Mouse (Mus musculus) cerebellum, postnatal 4 days (tissue): Measurements from ENCODE around the gene Pea15a.
A peak's percentile ranks its signal among the peaks of the same experiment; 100 is the strongest.

ENCODE experiments used
- DNase-seq, 2 experiments: peaks; one replicate each; pipeline ENCODE4 v3.0.0; 2022; ENCODE audit warnings: low spot score in 2 of 2, mixed read lengths in 1 of 2

Gene Pea15a

GRCm38 (mm10) chr1:172204814-172205740, 1.5 kb downstream of the Pea15a start:
- no peak for DNase-seq

GRCm38 (mm10) chr1:172204033-172204813, 2.4 kb downstream of the Pea15a start:
- DNase-seq = no peak

GRCm38 (mm10) chr1:172203566-172203965, 3.0 kb downstream of the Pea15a start:
- DNase-seq = no peak

- DNase-seq = no peak
Observed at GRCm38 (mm10) chr1:172202894-172203522, 3.6 kb downstream of the Pea15a start.

GRCm38 (mm10) chr1:172201967-172202880, 4.4 kb downstream of the Pea15a start:
- no peak for DNase-seq

- DNase-seq = peak; percentile 56 to 78
Observed at GRCm38 (mm10) chr1:172200871-172201447, 5.6 kb downstream of the Pea15a start.

- no peak for DNase-seq
Observed at GRCm38 (mm10) chr1:172200161-172200560, 6.4 kb downstream of the Pea15a start.

- DNase-seq = no peak
Observed at GRCm38 (mm10) chr1:172198996-172199395, 7.6 kb downstream of the Pea15a start.

GRCm38 (mm10) chr1:172198316-172198715, 8.3 kb downstream of the Pea15a start:
- no peak for DNase-seq

GRCm38 (mm10) chr1:172197851-172198250, 8.8 kb downstream of the Pea15a start:
- DNase-seq = no peak

GRCm38 (mm10) chr1:172197146-172197545, 9.5 kb downstream of the Pea15a start:
- DNase-seq = no peak

- DNase-seq = no peak
Observed at GRCm38 (mm10) chr1:172194435-172194834, 12.2 kb downstream of the Pea15a start.

- no peak for DNase-seq
Observed at GRCm38 (mm10) chr1:172192217-172192616, 14.4 kb downstream of the Pea15a start.

- no peak for DNase-seq
Observed at GRCm38 (mm10) chr1:172191578-172191977, 15.0 kb downstream of the Pea15a start.

- DNase-seq = no peak
Observed at GRCm38 (mm10) chr1:172188891-172189290, 17.7 kb downstream of the Pea15a start.

GRCm38 (mm10) chr1:172186401-172187289, 20.0 kb downstream of the Pea15a start:
- no peak for DNase-seq

GRCm38 (mm10) chr1:172183915-172184314, 22.7 kb downstream of the Pea15a start:
- no peak for DNase-seq

- no peak for DNase-seq
Observed at GRCm38 (mm10) chr1:172183056-172183455, 23.5 kb downstream of the Pea15a start.

- no peak for DNase-seq
Observed at GRCm38 (mm10) chr1:172181777-172182176, 24.8 kb downstream of the Pea15a start.

- DNase-seq = no peak
Observed at GRCm38 (mm10) chr1:172180881-172181280, 25.7 kb downstream of the Pea15a start.
